Mouse (Mus musculus): Measurements from ENCODE around the gene Rgsl1.
"Not testable (repeated sequence)": the region's sequence is repeated elsewhere in the genome, so short reads cannot be mapped to it uniquely, and the experiment has no call there.

Gene Rgsl1

GRCm38 (mm10) chr1:153844042-153844441, at the start of gene Rgsl1:
Gene Rgsl1 (minus strand): TSS chr1:153844142.
- no peak for DNase-seq

GRCm38 (mm10) chr1:153891442-153891841, 47.5 kb upstream of the Rgsl1 start, which contains the start of gene Teddm1a:
Gene Teddm1a (plus strand): TSS chr1:153891742.
- DNase-seq: no peak

- no peak for DNase-seq
Observed at GRCm38 (mm10) chr1:153890121-153890520, 46.2 kb upstream of the Rgsl1 start.

GRCm38 (mm10) chr1:153886024-153886633, 42.2 kb upstream of the Rgsl1 start:
- no peak for DNase-seq

GRCm38 (mm10) chr1:153880391-153880790, 36.4 kb upstream of the Rgsl1 start:
- not testable (repeated sequence) for DNase-seq

GRCm38 (mm10) chr1:153874045-153874444, 30.1 kb upstream of the Rgsl1 start, which contains the start of gene Teddm1b:
Gene Teddm1b (plus strand): TSS chr1:153874345.
- DNase-seq: no peak

DNA sequence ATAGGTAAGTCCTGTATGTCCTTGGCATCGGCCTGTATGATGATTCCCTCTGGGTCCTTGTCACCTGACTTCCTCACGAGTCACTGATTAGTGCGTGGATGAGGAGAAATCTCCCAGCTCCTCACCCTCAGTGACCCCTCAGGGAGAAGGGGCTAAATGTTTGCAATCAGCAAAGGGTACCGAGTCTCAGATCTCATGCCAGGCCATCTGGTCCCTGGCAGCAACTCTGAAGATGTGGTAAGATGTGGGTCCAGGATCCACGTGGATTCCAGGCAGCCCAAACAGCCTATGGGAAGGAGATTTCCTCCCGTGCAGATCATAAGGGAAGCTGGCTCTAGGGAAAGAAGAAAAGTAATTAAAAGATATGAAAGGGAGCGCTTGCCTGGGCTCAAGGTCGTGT, 12.0 kb upstream of the Rgsl1 start:
- no peak for DNase-seq

DNA sequence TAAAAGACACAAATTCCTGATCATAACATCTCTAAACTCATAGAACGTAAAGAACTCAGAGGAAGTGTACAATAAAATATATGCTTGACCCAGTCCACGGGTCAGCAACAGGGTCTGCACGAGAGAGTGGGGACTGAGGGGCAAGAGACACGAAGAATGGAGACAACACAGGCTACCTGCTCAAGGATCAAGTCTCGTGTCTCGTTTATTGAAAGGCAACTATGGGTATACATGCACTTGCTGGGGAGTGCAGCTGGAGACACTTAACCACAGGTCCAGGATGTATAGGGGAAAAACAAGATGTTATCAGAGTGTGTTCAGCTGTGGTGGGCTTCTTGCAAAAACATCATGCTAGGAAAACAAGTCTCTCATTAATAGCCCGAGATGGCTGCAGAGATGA, 8.8 kb upstream of the Rgsl1 start:
- DNase-seq: not testable (repeated sequence)

DNA sequence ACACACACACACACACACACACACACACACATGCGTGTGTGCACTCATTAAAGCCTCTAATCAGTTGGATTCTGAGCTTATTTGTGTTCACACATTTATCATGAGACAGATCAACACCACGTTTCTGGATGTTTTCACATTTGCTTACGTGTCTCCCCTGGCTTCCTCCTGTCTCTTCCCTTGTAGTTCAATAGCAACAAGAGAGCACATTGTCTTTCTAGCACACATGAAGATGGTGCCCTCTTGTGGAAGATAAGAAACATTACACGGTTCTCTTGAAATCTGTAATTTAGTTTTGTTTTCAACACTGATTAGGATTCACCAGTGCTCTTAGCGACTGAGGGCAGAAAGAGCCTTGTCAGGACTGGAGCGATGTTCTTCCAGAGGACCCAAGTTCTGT, 2.9 kb upstream of the Rgsl1 start:
- DNase-seq: peak; percentile 78

DNA sequence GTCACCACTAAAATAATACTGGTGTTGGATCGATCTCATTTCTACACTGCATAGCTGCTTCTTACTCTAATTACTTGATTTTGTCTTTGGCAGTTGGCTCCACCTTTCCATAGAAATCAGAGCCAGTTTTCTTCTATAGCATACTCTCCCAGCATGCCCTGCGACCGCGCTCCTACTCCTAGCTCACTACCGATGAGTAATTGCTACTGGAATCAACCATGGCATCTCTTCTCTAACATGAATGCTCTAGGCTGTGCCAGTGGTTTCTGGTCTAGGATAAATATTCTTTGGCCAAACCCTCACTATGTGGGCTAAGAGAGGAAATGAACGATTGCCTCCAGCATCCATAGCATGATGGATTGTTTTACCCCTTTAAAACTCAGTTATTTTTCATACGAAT, 2.5 kb upstream of the Rgsl1 start:
- no peak for DNase-seq

DNA sequence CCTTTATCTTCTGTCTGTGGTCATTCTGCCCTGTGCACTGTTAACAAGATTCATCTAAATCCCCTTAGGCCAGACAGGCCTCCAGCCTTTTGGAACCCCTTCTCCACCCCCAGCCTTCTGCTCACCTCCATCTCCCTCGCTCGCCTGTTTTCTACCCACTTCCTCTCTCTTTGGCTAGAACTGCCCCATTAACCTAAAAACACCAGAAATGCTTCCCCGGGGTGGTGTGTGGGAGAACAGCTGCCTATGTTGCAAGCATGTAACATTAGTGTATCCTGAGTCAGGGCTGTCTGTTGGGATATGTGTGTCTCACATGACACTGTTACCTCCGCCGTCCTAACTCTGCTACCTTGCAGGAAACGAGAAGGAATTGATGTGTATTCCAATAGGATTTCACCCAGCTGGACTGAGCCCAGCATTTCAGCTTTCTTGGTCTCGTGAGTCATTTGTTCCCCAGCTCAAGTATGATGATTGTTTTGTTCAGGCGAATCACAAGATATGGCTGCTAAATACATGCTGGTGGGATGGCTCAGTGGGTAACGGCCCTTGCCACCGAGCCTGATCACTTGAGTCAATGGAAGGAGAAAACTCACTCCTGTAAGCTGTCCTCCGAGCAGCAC, 1.7 kb downstream of the Rgsl1 start:
- DNase-seq: no peak

GRCm38 (mm10) chr1:153836036-153836435, 7.9 kb downstream of the Rgsl1 start:
- no peak for DNase-seq

DNA sequence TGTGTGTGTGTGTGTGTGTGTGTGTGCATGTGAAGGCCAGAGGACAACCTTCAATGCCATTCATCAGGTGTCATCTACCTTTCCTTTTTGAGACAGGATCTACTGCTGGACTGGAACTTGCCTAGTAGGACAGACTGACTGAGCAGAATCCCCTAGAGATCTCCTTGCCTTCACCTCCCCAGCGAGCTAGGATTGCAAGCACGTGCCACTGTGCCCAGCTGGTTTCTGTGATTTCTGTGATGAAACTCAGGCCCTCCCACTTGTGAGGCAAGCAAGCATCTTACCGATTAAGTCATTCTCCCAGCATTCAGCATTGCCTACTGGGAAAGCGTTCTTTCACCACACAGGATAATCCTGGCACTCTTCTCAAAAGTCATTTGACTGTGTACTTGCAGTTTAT, 13.2 kb downstream of the Rgsl1 start:
- DNase-seq: no peak

DNA sequence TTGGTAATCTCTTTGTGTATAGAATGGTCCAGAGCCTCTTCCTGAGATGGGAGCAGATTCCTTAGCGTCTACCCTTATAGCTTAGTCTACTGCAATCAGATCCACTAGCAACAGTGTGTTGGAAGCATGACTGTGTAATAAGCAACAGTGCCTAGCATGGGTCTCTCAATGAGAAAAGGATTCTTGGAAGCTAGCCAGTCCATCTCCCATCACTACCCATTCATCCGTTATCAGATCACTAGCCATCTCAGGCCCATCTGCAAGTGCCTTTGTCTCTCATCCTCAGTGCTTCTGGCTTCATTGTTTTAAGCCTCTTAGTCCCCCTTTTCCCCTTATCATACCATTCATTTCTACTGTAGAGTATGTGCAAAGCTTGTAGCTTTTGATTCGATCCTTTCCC, 23.7 kb downstream of the Rgsl1 start:
- DNase-seq: peak; percentile 64

- DNase-seq: no peak
Observed at GRCm38 (mm10) chr1:153814278-153814677, 29.7 kb downstream of the Rgsl1 start.

DNA sequence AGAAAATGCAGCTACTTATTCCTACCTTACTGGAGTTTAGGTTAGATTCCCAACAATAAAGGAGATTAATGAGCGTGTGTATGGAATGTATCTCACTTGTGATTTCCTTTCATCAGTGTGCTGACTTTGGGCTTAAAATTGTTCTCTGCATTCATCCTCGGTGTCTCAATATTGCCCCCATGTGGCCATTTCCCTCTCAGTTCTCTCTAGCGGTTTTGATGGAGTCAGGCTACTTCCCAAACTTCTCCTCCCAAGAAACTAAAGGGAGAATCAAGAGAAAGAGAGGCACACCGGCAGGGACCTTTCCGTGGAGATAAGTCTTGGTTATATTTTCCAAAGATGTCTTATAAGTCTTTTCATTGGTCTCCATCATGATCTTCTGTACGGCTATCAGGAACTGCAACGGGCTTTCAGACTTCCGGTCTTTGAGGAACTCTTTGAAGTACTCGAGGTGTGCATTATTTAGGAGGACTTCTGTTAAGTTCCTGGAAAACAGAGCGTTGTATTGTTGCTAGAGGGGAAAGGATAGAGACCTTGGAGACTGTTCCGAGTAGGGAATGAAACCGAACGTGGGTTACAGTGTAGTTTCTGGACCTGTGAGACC, 36.5 kb downstream of the Rgsl1 start:
- DNase-seq: peak; percentile 71

DNA sequence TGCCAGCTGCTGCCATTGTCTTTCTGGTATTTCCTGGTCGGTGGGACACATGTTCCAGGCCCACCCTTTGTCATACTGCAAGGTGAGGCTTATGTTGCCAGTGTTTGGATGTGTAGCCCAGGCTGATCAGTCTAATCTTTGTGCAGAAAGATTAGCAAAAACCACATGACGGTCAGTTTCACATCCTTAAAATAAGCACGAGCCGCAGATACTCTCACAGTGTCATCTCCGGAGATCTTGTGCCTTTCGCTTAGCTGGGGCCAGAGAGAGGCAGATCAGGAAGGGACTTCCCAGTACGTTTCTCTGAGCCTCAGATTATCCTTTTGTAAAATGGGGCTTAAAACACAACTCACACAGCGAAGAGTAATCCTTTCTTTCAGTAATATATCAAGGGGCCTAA, 40.4 kb downstream of the Rgsl1 start:
- DNase-seq: no peak

DNA sequence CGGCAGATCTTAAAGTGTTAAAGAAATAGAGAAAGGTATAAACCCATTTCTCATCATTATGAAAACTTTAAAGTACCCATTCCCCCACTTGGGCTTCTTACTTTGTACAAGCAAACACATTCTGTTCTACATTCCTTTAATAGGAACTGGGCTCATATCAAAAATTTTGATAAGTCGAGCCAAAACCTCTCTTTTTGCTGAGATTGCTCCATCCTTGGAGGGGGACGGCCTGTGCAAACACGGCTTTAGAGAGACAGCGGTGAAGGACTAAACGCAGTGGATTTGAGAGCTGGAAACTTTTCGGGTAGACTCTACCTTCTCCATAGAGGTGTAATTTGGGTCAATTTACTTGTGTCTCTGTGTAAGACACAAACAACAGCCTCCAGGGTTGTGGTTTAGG, 41.3 kb downstream of the Rgsl1 start:
- no peak for DNase-seq

GRCm38 (mm10) chr1:153794241-153794640, 49.7 kb downstream of the Rgsl1 start:
- DNase-seq: no peak

- DNase-seq: no peak
Observed at GRCm38 (mm10) chr1:153790708-153791107, 53.2 kb downstream of the Rgsl1 start.

GRCm38 (mm10) chr1:153785608-153786007, 58.3 kb downstream of the Rgsl1 start:
- no peak for DNase-seq

DNA sequence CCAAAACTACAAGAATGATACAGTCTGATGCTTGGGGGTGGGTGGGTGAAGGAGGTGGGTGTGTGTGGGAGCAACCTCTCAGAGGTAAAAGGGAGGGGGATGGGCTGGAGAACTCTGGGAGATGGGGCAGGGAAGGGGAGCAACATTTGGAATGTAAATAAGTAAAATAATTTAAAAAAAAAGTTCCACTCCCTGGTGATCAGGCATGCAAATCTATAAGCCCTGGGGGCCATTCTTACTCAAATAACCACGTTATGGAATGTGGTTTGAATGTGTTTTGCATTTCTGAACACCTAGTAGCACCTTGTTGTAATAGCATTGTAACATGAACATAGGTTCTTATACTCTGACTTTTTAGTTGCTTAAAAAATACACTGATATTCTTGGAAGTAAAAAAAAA, 60.6 kb downstream of the Rgsl1 start:
- DNase-seq: no peak

DNA sequence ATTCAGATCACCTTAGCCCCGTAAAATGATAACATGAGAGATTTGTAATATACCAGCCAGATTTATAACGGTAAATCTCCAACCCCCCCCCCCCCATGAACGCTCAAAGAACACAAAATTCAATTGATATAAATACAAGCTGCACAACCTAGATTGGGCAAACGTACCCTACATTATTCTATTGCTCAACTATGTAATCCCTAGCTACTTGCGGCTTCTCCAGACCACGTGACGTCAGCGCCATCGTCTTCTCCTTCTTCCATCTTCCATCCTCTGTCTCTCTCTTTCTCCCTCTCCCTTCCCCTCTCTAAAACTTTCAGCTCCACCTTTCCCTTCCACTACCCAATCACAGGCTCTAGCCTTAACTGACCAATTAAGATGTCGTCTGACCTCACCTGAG, 65.7 kb downstream of the Rgsl1 start:
- no peak for DNase-seq

DNA sequence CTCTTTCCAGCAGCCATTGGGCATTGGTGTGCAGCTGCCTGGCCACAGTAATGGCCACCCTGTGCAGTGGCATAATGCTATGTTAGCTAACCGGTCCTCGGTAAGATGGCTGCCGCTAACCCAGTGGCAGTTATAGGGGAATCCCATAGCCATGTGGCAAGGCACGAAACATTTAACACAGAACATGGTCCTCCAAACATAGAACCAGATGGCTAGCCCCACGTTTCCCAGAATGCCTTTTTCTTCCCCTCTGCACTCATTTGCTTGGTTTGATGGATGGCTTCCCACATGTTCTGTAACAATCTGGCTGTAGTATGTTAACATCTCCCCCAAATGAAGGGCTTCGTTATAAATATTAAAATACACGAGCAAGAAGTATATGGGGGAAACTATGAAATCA, 67.7 kb downstream of the Rgsl1 start:
- DNase-seq: no peak

GRCm38 (mm10) chr1:153775174-153775573, 68.8 kb downstream of the Rgsl1 start:
- no peak for DNase-seq

All from retina, postnatal 1 day (tissue).